Mouse (Mus musculus): ENCODE results near the gene Cers6. TPM values are rescaled to one million over a fixed set of nuclear protein-coding genes. Genes with fewer than 3 reads are reported as not detected.

Gene Cers6
- total and polyA plus RNA-seq, 3 experiments = 2.1 to 9.6 (median 8.7) TPM

GRCm38 (mm10) chr2:69055174-69055573 lies 193.9 kb downstream of the Cers6 start:
- Histone ChIP-seq H3K79me2 (replicated peaks; ENCODE audit: control insufficient read depth, insufficient read depth, low read length) (no peaks in the 10 kb centered on the region), H3K4me1 (ENCODE audit: control insufficient read depth, insufficient read depth, low read length) (peaks cover 1% of the 10 kb centered on the region; the same call in 1 of the 2 replicates), H3K27me3 (ENCODE audit: control insufficient read depth, insufficient read depth, low read length) (no peaks in the 10 kb centered on the region), H3K4me3 (no peak overlapping the region), H3K36me3 (ENCODE audit: control insufficient read depth, insufficient read depth, low read length) (no peaks in the 10 kb centered on the region), H3K27ac (no peak overlapping the region), H3K9ac (ENCODE audit: low read depth, low read length) (no peak overlapping the region)
- no peak for TF ChIP-seq EP300 (IDR thresholded peaks at IDR 0.05; ENCODE audit: insufficient read depth, low read depth, low read length)
- no peak for TF ChIP-seq POLR2A (IDR thresholded peaks at IDR 0.05; ENCODE audit: insufficient read depth, low read depth, low read length)
- no peak for TF ChIP-seq CTCF (IDR thresholded peaks at IDR 0.05)
- intact Hi-C loops (cut with DNase I) = no loop called here
- 95% methylated on average over 6 of the region's 6 CpGs for WGBS
- no peak for DNase-seq

GRCm38 (mm10) chr2:69061313-69061712 lies 200.1 kb downstream of the Cers6 start:
- H3K79me2 ChIP-seq (replicated peaks; ENCODE audit: control insufficient read depth, insufficient read depth, low read length) = no peaks in the 10 kb centered on the region
- H3K36me3 ChIP-seq (ENCODE audit: control insufficient read depth, insufficient read depth, low read length) = no peaks in the 10 kb centered on the region
- no peak for DNase-seq
- TF ChIP-seq EP300 (IDR thresholded peaks at IDR 0.05; ENCODE audit: insufficient read depth, low read depth, low read length) (no peak), CTCF (IDR thresholded peaks at IDR 0.05) (peak; percentile 64)
- no peak overlapping the region for H3K9ac ChIP-seq (ENCODE audit: low read depth, low read length)
- H3K4me3 ChIP-seq = no peak overlapping the region
- H3K27ac ChIP-seq = no peak overlapping the region
- H3K27me3 ChIP-seq (ENCODE audit: control insufficient read depth, insufficient read depth, low read length) = no peaks in the 10 kb centered on the region
- intact Hi-C loops (cut with DNase I) = loop anchor here (5.0 kb wide), 1 partner anchor 274 kb away; no protein-coding TSS in a partner anchor
- no peaks in the 10 kb centered on the region for H3K4me1 ChIP-seq (ENCODE audit: control insufficient read depth, insufficient read depth, low read length)

GRCm38 (mm10) chr2:69061910-69062689 lies 200.9 kb downstream of the Cers6 start:
- TF ChIP-seq EP300 (IDR thresholded peaks at IDR 0.05; ENCODE audit: insufficient read depth, low read depth, low read length) (no peak), POLR2A (IDR thresholded peaks at IDR 0.05; ENCODE audit: insufficient read depth, low read depth, low read length) (no peak)
- no peak for DNase-seq
- H3K27ac ChIP-seq = no peak overlapping the region
- H3K36me3 ChIP-seq (ENCODE audit: control insufficient read depth, insufficient read depth, low read length) = no peaks in the 10 kb centered on the region
- no peak overlapping the region for H3K9ac ChIP-seq (ENCODE audit: low read depth, low read length)
- no peak overlapping the region for H3K4me3 ChIP-seq
- H3K4me1 ChIP-seq (ENCODE audit: control insufficient read depth, insufficient read depth, low read length) = no peaks in the 10 kb centered on the region
- H3K79me2 ChIP-seq (replicated peaks; ENCODE audit: control insufficient read depth, insufficient read depth, low read length) = no peaks in the 10 kb centered on the region
- intact Hi-C loops (cut with DNase I) = loop anchor here (5.0 kb wide), 1 partner anchor 275 kb away; no protein-coding TSS in a partner anchor
- no peaks in the 10 kb centered on the region for H3K27me3 ChIP-seq (ENCODE audit: control insufficient read depth, insufficient read depth, low read length)
- 94% methylated on average over 5 of the region's 5 CpGs for WGBS

- Histone ChIP-seq H3K27me3 (ENCODE audit: control insufficient read depth, insufficient read depth, low read length) (no peaks in the 10 kb centered on the region), H3K79me2 (replicated peaks; ENCODE audit: control insufficient read depth, insufficient read depth, low read length) (no peaks in the 10 kb centered on the region), H3K36me3 (ENCODE audit: control insufficient read depth, insufficient read depth, low read length) (no peaks in the 10 kb centered on the region), H3K4me1 (ENCODE audit: control insufficient read depth, insufficient read depth, low read length) (no peaks in the 10 kb centered on the region), H3K9ac (ENCODE audit: low read depth, low read length) (no peak overlapping the region), H3K4me3 (no peak overlapping the region), H3K27ac (no peak overlapping the region)
- TF ChIP-seq EP300 (IDR thresholded peaks at IDR 0.05; ENCODE audit: insufficient read depth, low read depth, low read length) = no peak
- TF ChIP-seq POLR2A (IDR thresholded peaks at IDR 0.05; ENCODE audit: insufficient read depth, low read depth, low read length) = no peak
- TF ChIP-seq CTCF (IDR thresholded peaks at IDR 0.05) = no peak
- whole genome bisulfite sequencing = 87% methylated on average over 6 of the region's 6 CpGs
- intact Hi-C loops (cut with DNase I) = loop anchor here (5.0 kb wide), 1 partner anchor 277 kb away; no protein-coding TSS in a partner anchor
- no peak for DNase-seq
Observed at GRCm38 (mm10) chr2:69064759-69065158, 203.5 kb downstream of the Cers6 start.

- no peaks in the 10 kb centered on the region for H3K36me3 ChIP-seq (ENCODE audit: control insufficient read depth, insufficient read depth, low read length)
- H3K27me3 ChIP-seq (ENCODE audit: control insufficient read depth, insufficient read depth, low read length) = no peaks in the 10 kb centered on the region
- no peak for DNase-seq
- 56% methylated on average over 7 of the region's 7 CpGs for WGBS
- H3K79me2 ChIP-seq (replicated peaks; ENCODE audit: control insufficient read depth, insufficient read depth, low read length) = no peaks in the 10 kb centered on the region
- H3K9ac ChIP-seq (ENCODE audit: low read depth, low read length) = no peak overlapping the region
- intact Hi-C loops (cut with DNase I) = no loop called here
- no peak overlapping the region for H3K4me3 ChIP-seq
- H3K27ac ChIP-seq = no peak overlapping the region
- TF ChIP-seq CTCF (IDR thresholded peaks at IDR 0.05) (no peak), EP300 (IDR thresholded peaks at IDR 0.05; ENCODE audit: insufficient read depth, low read depth, low read length) (no peak), POLR2A (IDR thresholded peaks at IDR 0.05; ENCODE audit: insufficient read depth, low read depth, low read length) (no peak)
- no peaks in the 10 kb centered on the region for H3K4me1 ChIP-seq (ENCODE audit: control insufficient read depth, insufficient read depth, low read length)
Observed at GRCm38 (mm10) chr2:69071440-69072235, 210.4 kb downstream of the Cers6 start.

- TF ChIP-seq CTCF (IDR thresholded peaks at IDR 0.05) (no peak), POLR2A (IDR thresholded peaks at IDR 0.05; ENCODE audit: insufficient read depth, low read depth, low read length) (no peak), EP300 (IDR thresholded peaks at IDR 0.05; ENCODE audit: insufficient read depth, low read depth, low read length) (no peak)
- no peaks in the 10 kb centered on the region for H3K36me3 ChIP-seq (ENCODE audit: control insufficient read depth, insufficient read depth, low read length)
- DNase-seq = peak in 1 of 2 experiments; percentile 25
- intact Hi-C loops (cut with DNase I) = no loop called here
- 31% methylated on average over 3 of the region's 3 CpGs for WGBS
- no peak overlapping the region for H3K9ac ChIP-seq (ENCODE audit: low read depth, low read length)
- H3K27ac ChIP-seq = no peak overlapping the region
- H3K27me3 ChIP-seq (ENCODE audit: control insufficient read depth, insufficient read depth, low read length) = no peaks in the 10 kb centered on the region
- H3K79me2 ChIP-seq (replicated peaks; ENCODE audit: control insufficient read depth, insufficient read depth, low read length) = no peaks in the 10 kb centered on the region
- peaks cover 3% of the 10 kb centered on the region for H3K4me1 ChIP-seq (ENCODE audit: control insufficient read depth, insufficient read depth, low read length)
- H3K4me3 ChIP-seq = no peak overlapping the region
Observed at GRCm38 (mm10) chr2:69077189-69077588, 215.9 kb downstream of the Cers6 start.
